Mouse (Mus musculus) embryo, embryonic 10.5 days (tissue): ENCODE data around the gene Rgs7.

ENCODE experiments used
- DNase-seq: peaks from one replicate; pipeline ENCODE4 v3.0.0-alpha.2; 2015; ENCODE audit warnings: low spot score

Rgs7 gene

DNA sequence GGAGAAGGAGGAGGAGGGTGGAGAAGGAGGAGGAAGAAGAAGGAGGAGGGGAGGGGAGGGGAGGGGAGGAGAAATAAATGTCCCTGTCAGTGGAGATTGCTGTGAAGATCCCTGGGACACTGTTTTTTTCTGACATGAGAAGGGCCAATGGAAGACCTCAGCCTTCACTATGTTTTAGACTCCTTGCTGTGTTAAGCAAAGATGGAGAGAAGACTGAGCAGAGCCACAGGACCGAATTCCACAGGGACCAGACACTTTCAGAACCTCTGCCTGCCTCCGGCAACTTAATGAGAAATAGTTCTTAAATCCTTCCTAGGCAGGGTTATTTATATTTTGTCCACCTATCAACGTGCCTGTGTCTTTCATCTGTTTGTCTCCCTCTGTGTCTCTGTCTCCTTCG, 464.0 kb downstream of the Rgs7 start:
- DNase-seq: peak; percentile 29

DNA sequence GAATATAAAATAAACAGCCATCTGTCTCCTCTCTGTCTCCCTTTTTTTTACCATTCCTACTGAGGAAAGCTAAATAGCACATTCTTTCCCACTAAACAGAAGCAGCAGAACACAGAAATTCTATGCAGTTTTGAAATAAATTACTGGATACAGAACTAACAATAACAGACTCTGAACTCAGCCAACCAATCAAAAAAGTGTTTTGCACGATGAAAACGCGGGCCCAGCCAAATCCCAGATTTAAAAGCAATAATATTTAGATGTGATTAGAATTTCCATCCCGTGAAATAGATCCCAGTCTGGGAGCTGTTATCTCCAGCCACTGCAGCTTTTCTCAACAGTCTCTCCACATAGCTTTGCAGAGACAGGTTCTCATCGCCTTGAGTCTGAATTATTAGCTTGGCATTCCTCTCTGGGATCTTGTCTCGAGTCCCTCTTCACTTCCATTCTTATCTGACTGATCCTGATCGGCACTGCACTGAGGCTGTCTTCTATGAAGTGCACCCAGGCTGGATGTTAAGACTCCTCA, 466.5 kb downstream of the Rgs7 start:
- DNase-seq: no peak

DNA sequence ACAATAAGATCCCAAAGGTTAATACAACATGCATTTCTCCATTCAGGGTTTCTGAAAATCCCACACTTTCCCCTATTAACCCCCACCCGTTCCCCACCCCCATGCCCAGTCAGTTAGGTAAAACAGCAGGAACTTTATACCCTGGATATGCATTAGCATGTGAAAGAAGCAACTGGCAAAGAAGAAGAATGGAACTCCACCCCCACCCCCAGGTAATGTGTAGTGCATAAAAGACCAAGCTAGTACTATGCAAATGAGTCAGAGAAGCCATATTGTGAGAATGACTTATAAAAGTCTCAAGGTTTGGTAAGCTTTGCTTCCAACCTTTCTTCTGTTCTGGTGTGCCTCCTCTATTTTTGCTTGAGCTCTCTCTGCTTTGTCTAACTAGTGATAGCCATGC, 468.2 kb downstream of the Rgs7 start:
- DNase-seq: no peak
